Mouse (Mus musculus) intestine, embryonic 14.5 days (tissue): ENCODE measurements around the gene Wasf2. TPM values are rescaled to one million over a fixed set of nuclear protein-coding genes. Genes with fewer than 3 reads are reported as not detected.

ENCODE experiments used
- ATAC-seq: fragments of 200-750 bp; cut with Nextera tagmentation; replicated peaks from 2 replicates; pipeline ENCODE4 v1.8.0; 2017; ENCODE audit warnings: low read depth, moderate number of reproducible peaks, moderate TSS enrichment, moderate library complexity; ENCODE audit not compliant: low FRiP score, low TSS enrichment
- DNase-seq: peaks from one replicate; pipeline ENCODE4 v3.0.0-alpha.2; 2018; ENCODE audit warnings: low spot score
- H3K27ac ChIP-seq: fragments of 300-500 bp; sonication (generic); 2 replicates; pipeline ENCODE4 v1.5.1; 2014; ENCODE audit warnings: low read depth, mild to moderate bottlenecking, control low read depth
- H3K27me3 ChIP-seq: fragments of 300-500 bp; sonication (generic); replicated peaks from 2 replicates; pipeline ENCODE4 v1.6.1; 2014; ENCODE audit warnings: low read length, control low read depth; ENCODE audit not compliant: control insufficient read depth, insufficient read depth
- H3K36me3 ChIP-seq: fragments of 300-500 bp; sonication (generic); 2 replicates; pipeline ENCODE4 v1.6.1; 2014; ENCODE audit warnings: low read length, control low read depth; ENCODE audit not compliant: control insufficient read depth, insufficient read depth
- H3K4me1 ChIP-seq: fragments of 300-500 bp; sonication (generic); replicated peaks from 2 replicates; pipeline ENCODE4 v1.6.1; 2014; ENCODE audit warnings: low read length, control low read depth, mixed read lengths; ENCODE audit not compliant: control insufficient read depth, insufficient read depth
- H3K4me2 ChIP-seq: fragments of 300-500 bp; sonication (generic); 2 replicates; pipeline ENCODE4 v1.6.1; 2014; ENCODE audit warnings: low read length
- H3K4me3 ChIP-seq: fragments of 300-500 bp; sonication (generic); 2 replicates; pipeline ENCODE4 v1.5.1; 2014; ENCODE audit warnings: low read depth, low read length, control low read depth, mixed read lengths
- H3K9ac ChIP-seq: fragments of 300-500 bp; sonication (generic); 2 replicates; pipeline ENCODE4 v1.6.1; 2014; ENCODE audit warnings: mild to moderate bottlenecking, low read length
- H3K9me3 ChIP-seq: fragments of 300-500 bp; sonication (generic); 2 replicates; pipeline ENCODE4 v1.6.1; 2016; ENCODE audit warnings: low read length, control low read depth; ENCODE audit not compliant: control insufficient read depth
- WGBS: fragments of 180-500 bp; shearing (Covaris S2); extraction: QIAGEN DNeasy Blood & Tissue Kit; methylation state at CpG from one replicate; pipeline ENCODE4 v1.1.7; 2014; 5-methylcytosine and 5-hydroxymethylcytosine counted together
- polyA plus RNA-seq: library from polyadenylated mRNA; unstranded; fragments of >200 nt; fragmentation: Nextera tagmentation; extraction: Ambion mirVana; gene quantifications from 2 replicates; pipeline ENCODE4 v1.2.1, GENCODE M21; 2014

Gene Wasf2
- polyA plus RNA-seq, 1 experiment from 2014 or later: 79.6 TPM

DNA sequence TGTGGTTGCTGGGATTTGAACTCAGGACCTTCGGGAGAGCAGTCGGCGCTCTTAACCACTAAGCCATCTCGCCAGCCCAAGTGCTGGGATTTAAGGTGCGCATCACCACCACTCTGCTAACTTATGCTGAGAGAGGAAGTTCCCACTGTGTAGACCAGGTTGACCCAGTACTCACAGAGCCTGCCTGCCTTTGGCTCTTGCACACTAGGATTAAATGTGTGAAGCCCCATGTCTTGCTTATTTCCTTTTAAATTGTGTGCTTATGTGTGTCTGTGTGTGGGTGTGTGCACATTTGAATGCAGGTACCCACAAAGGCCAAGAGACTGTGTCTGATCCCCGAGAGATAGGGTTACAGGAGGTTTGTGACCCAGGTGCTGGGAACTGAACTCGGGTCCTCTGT is 23.6 kb upstream of the Wasf2 start:
- Histone ChIP-seq H3K4me2 (no peak overlapping the region), H3K4me3 (no peak overlapping the region), H3K36me3 (no peaks in the 10 kb centered on the region), H3K9me3 (no peaks in the 10 kb centered on the region), H3K27me3 (no peaks in the 10 kb centered on the region), H3K4me1 (peaks cover 22% of the 10 kb centered on the region; the same call in 1 of the 2 replicates), H3K27ac (no peak overlapping the region), H3K9ac (no peak overlapping the region)
- DNase-seq (no peak), ATAC-seq (no peak)
- 95% methylated on average over 7 of the region's 7 CpGs for WGBS

DNA sequence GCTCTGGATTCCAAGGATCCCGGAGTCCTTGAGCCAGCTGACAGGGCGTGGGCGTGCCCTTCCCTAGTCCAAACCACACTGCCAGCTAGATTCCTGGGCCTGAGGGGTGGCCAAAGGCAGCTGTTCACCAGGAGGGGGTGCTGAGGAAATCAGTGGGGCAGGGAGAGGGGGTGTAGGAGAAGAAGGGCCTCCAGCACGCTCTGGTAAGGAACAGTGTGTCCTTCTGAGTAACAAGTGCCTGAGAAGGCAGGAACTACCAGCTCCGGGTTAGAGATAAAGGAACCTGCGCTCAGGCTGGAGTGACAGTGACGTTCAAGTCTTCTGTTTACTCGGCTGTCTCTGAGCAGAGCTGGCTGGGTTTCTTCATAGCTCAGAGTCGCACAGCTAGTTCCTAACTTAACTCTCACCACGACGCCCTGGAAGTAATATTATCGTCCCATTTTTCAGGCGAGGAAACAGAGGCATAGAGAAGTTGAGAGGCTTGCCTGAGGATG is 22.5 kb upstream of the Wasf2 start:
- 44% methylated on average over 13 of the region's 13 CpGs for WGBS
- DNase-seq (no peak), ATAC-seq (no peak)
- no peaks in the 10 kb centered on the region for H3K36me3 ChIP-seq
- H3K27me3 ChIP-seq: no peaks in the 10 kb centered on the region
- H3K4me2 ChIP-seq: no peak overlapping the region
- H3K9ac ChIP-seq: no peak overlapping the region
- H3K4me3 ChIP-seq: no peak overlapping the region
- H3K4me1 ChIP-seq: peaks cover 22% of the 10 kb centered on the region; the same call in 1 of the 2 replicates
- no peak overlapping the region; the same call in 1 of the 2 replicates for H3K27ac ChIP-seq
- no peaks in the 10 kb centered on the region for H3K9me3 ChIP-seq

DNA sequence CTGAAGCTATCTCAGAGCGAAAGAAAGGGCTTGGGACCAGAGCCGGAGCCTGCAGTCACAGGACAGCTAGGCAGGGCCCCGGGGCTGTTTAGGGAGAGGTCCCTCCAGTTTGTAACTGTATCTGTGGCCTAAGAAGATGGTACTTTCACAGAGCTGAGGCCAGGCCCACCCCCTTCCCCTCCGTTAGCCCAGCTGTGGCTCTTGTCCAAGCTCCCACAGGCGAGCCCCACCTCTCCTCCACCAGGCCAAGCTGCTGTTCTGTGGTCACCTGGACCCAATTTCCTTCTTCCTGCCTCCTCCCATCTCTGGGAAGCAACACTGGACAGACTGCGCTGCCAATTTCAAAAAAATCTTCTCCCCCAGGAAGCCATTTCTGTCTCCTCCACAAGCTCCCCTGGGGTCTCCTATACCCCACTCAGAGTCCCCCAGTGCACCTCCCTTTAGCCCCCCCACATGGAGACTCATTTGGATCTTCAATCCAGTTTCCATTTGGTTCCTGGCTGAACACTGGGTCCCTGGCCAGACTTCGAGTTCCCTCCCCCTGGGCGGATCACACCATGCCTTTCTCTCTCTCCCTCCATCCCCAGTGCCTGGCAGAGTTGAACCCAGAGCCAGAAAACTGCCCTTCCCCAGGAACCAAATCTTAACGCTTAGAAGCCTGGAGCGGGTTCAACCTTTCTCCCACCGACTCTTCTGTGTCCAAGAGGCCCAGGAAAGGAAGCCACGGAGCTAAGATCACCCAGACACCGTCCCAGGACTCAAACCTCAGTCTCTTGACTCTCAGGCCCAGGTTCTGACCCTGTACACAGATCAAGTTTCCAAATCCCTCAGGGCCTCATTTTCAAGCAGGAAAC is 21.6 kb upstream of the Wasf2 start:
- no peaks in the 10 kb centered on the region for H3K36me3 ChIP-seq
- ATAC-seq: no peak
- no peak overlapping the region for H3K4me3 ChIP-seq
- no peak for DNase-seq
- H3K27me3 ChIP-seq: no peaks in the 10 kb centered on the region
- WGBS: 72% methylated on average over 13 of the region's 13 CpGs
- H3K9ac ChIP-seq: no peak overlapping the region
- no peak overlapping the region for H3K4me2 ChIP-seq
- no peaks in the 10 kb centered on the region for H3K9me3 ChIP-seq
- peaks cover 16% of the 10 kb centered on the region; the same call in 1 of the 2 replicates for H3K4me1 ChIP-seq
- no peak overlapping the region for H3K27ac ChIP-seq

DNA sequence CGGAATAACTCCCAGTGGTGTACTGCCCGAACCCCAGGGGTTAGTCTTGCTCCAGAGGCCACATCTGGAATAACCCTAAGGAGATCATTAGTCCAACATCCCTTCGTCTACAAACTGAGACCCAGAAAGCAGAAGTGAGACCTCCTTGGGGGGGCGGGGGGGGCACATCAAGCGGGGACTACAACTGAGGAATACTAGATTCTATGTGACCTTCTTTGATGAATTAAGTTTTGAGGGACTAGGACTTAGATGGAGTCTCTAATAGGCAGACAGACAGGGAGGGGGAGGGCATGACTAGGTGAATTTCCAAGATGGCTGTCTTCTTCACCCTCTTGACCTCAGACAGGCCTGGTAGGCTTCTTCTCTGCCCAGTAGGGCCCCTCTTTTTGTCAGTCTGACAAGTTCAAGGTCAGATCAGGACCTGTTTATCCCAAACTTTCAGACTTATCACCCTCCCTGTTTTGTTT is 20.9 kb upstream of the Wasf2 start:
- no peak overlapping the region for H3K27ac ChIP-seq
- DNase-seq (no peak), ATAC-seq (no peak)
- H3K4me3 ChIP-seq: no peak overlapping the region
- H3K9me3 ChIP-seq: no peaks in the 10 kb centered on the region
- WGBS: 70% methylated on average over 5 of the region's 5 CpGs
- H3K36me3 ChIP-seq: no peaks in the 10 kb centered on the region
- no peak overlapping the region for H3K9ac ChIP-seq
- H3K27me3 ChIP-seq: no peaks in the 10 kb centered on the region
- H3K4me1 ChIP-seq: peaks cover 9% of the 10 kb centered on the region; the same call in 1 of the 2 replicates
- H3K4me2 ChIP-seq: no peak overlapping the region

DNA sequence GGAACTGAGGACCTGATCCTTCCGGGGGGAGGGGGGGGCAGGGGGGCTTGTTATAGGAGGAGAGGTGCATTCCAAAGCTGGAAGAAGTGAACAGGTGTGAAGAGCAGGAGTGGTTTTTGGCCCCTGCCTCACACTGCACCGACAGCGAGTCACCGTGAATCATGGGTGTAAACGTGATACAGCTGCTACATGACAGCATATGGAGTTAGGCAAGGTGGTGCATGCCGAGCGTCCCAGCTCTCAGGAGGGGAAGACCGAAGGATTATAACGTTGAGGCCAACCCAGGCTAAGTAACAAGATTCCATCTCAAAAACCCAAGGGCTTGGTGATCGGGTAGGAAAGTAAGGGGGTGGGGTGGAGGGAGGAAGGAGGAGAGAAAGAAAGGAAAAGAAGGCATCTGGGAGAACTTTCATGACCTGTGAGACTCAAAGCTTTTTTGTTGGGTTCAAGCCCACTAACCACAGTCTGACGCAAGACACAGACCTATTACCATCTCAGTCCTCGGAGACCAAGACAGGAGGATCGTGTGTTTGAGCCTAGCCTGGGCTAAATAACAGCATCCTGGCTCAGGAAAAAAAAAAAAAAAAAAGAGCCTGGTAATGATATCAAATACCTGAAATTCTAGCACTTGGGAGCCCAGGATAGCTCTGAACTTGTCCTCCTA is 18.0 kb upstream of the Wasf2 start:
- Histone ChIP-seq H3K27me3 (no peaks in the 10 kb centered on the region), H3K27ac (no peak overlapping the region), H3K4me1 (peaks cover 17% of the 10 kb centered on the region), H3K4me3 (no peak overlapping the region), H3K36me3 (no peaks in the 10 kb centered on the region), H3K9me3 (no peaks in the 10 kb centered on the region), H3K9ac (no peak overlapping the region), H3K4me2 (no peak overlapping the region)
- DNase-seq (no peak), ATAC-seq (no peak)
- 43% methylated on average over 13 of the region's 13 CpGs for WGBS

DNA sequence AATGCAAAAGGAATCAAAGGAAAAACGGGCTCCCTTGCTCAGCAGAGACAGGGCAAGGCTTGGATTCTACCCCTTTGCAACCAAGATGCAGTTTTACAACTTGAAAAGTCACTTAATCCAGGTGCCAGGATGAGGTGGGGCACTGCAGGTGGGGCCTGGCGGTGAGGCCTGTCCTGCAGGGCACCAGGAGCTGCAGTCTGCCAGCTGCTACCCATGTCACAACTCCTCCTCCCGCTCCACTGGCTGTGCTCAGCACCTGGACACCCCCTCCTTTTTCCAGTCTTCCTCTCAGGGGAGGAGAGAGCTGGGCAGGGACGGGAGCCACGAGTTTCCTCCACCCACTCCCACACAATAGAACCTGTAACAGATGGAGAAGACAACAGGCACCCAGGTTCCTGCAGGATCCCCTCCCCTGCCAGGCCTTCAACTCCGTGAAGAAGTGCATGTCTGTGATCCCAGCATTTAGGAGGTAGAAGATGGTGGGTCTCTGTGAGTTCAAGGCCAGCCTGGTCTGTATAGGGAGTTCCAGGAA is 16.9 kb upstream of the Wasf2 start:
- no peaks in the 10 kb centered on the region for H3K9me3 ChIP-seq
- peaks cover 18% of the 10 kb centered on the region for H3K4me1 ChIP-seq
- ATAC-seq (no peak), DNase-seq (no peak)
- no peaks in the 10 kb centered on the region for H3K27me3 ChIP-seq
- no peak overlapping the region for H3K27ac ChIP-seq
- 54% methylated on average over 6 of the region's 6 CpGs for WGBS
- no peak overlapping the region for H3K9ac ChIP-seq
- no peak overlapping the region for H3K4me2 ChIP-seq
- no peaks in the 10 kb centered on the region for H3K36me3 ChIP-seq
- no peak overlapping the region for H3K4me3 ChIP-seq

DNA sequence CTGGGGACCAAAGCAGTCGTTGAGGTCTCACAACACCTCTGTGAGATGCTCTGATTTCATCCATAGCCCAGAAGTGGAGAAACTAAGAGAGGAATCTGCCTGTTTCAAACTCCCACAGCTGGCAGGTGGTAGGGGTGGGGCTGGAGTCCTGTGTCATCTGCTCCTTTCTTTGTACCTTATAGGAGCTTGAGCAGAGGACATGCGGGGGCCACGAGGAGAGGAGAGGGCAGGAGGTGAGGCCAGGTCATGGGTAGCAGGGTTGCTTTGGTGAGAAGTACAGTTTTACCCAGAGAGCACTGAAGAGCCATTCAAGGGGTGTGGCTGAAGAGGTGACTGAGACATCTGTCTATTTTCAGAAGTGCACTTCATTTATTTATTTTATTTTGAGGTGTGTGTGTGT is 15.5 kb upstream of the Wasf2 start:
- no peaks in the 10 kb centered on the region for H3K9me3 ChIP-seq

DNA sequence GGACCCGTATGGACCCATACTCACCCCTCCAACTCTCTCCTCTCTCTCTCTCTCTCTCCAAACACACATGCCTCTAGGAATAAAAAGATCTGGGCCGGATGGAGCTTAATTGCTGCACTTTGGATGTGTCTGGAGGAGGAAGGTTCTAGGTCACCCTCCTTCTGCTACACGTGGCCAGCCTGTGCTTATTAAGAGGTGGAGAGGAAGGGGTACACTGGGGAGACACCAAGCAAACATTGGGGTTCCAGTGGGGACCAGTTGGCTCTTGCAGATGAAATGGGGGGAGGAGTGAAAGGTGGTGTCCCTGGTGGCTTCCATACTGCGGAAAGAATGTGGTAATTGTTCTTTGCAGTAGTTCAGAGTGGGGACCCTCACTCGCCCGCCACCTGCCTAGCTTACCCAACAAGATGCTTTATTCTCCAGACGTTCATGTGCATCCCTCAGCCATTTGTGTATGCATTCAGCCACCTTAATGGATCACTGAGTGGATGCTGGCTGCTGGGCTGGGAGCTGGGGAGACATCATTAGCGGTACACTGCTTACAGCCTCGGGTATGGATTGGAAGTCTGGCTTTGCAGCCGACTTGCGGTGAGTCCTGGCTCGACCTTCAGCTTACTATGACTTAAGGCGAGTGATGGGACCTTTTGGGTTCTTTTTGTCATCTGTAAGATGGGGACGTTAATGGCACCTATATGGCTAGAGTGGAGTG is 14.4 kb upstream of the Wasf2 start:
- H3K27ac ChIP-seq: no peak overlapping the region
- ATAC-seq (no peak), DNase-seq (no peak)
- peaks cover 20% of the 10 kb centered on the region for H3K4me1 ChIP-seq
- H3K4me2 ChIP-seq: no peak overlapping the region
- H3K4me3 ChIP-seq: no peak overlapping the region
- WGBS: 71% methylated on average over 14 of the region's 14 CpGs
- H3K9me3 ChIP-seq: no peaks in the 10 kb centered on the region
- H3K9ac ChIP-seq: no peak overlapping the region
- no peaks in the 10 kb centered on the region for H3K36me3 ChIP-seq
- H3K27me3 ChIP-seq: no peaks in the 10 kb centered on the region

More for the DNA sequence above, 15.5 kb upstream of the Wasf2 start:
- H3K4me2 ChIP-seq: no peak overlapping the region
- DNase-seq (no peak), ATAC-seq (no peak)
- H3K36me3 ChIP-seq: no peaks in the 10 kb centered on the region
- peaks cover 18% of the 10 kb centered on the region for H3K4me1 ChIP-seq
- no peak overlapping the region for H3K27ac ChIP-seq
- H3K27me3 ChIP-seq: no peaks in the 10 kb centered on the region
- no peak overlapping the region for H3K4me3 ChIP-seq
- WGBS: 83% methylated on average over 3 of the region's 3 CpGs
- no peak overlapping the region for H3K9ac ChIP-seq
